Mouse (Mus musculus): ENCODE data around the gene Lmod3.

GRCm38 (mm10) chr6:97242522-97242921 is 10.0 kb downstream of the Lmod3 start:
- TF ChIP-seq CTCF (IDR thresholded peaks at IDR 0.05; ENCODE audit: low read depth) (no peak), EP300 (IDR thresholded peaks at IDR 0.05; ENCODE audit: low read depth) (no peak)
